Mouse (Mus musculus) lung, adult 2 months (tissue): ENCODE data around the gene Llgl2.
A peak's percentile ranks its signal among the peaks of the same experiment; 100 is the strongest.

Experiments
- CTCF ChIP-seq: fragments of 200-500 bp; IDR thresholded peaks from 2 replicates; pipeline ENCODE4 v1.5.1; 2011; ENCODE audit warnings: mild to moderate bottlenecking, low read length, control low read depth; ENCODE audit not compliant: insufficient read depth
- POLR2A ChIP-seq: fragments of 200-500 bp; IDR thresholded peaks from 2 replicates; pipeline ENCODE4 v1.6.1; 2011; ENCODE audit warnings: low read depth, mild to moderate bottlenecking, control low read depth, low read length, borderline replicate concordance; ENCODE audit errors: extremely low read depth

- TF ChIP-seq POLR2A (peak; percentile 48; the same call in 1 of the 2 replicates), CTCF (peak; percentile 17; the same call in 1 of the 2 replicates)
These were observed 14.5 kb upstream of the Llgl2 start for GRCm38 (mm10) chr11:115809311-115809781.
